Mouse (Mus musculus) lung, adult 2 months (tissue): ENCODE data around the gene Sash1.

Experiments
- CTCF ChIP-seq: fragments of 200-500 bp; IDR thresholded peaks from 2 replicates; pipeline ENCODE4 v1.5.1; 2011; ENCODE audit warnings: mild to moderate bottlenecking, low read length, control low read depth; ENCODE audit not compliant: insufficient read depth
- POLR2A ChIP-seq: fragments of 200-500 bp; IDR thresholded peaks from 2 replicates; pipeline ENCODE4 v1.6.1; 2011; ENCODE audit warnings: low read depth, mild to moderate bottlenecking, control low read depth, low read length, borderline replicate concordance; ENCODE audit errors: extremely low read depth

- TF ChIP-seq CTCF (no peak), POLR2A (no peak; the same call in 1 of the 2 replicates)
Observed at GRCm38 (mm10) chr10:8873631-8874370, 12.1 kb downstream of the Sash1 start.
